In genomic region chr17:46645561-46646321, GRCm38 (mm10) we compare ENCODE assay signal across 8 mouse cellular contexts. TPM values are rescaled to one million over a fixed set of nuclear protein-coding genes. Genes with fewer than 3 reads are reported as not detected.
DNase-seq lines count a peak whose midpoint lies in the region; ATAC-seq and TF ChIP-seq lines count a peak whose summit lies in the region.

Klc4 (minus strand) TSS chr17:46646022.
Mrpl2 (plus strand) TSS chr17:46646229.

- no peaks in the 10 kb centered on the region for H3K27me3 ChIP-seq in embryonic facial prominence, embryonic 15.5 days
- no peaks in the 10 kb centered on the region for H3K27me3 ChIP-seq in limb, embryonic 14.5 days (ENCODE audit: control insufficient read depth, insufficient read depth, low read length)
- H3K27me3 ChIP-seq in midbrain, postnatal 0 days (ENCODE audit: insufficient read depth, low read length): no peaks in the 10 kb centered on the region

- DNase-seq in 416B (ENCODE audit: low read depth): peak; percentile 99
- DNase-seq in heart, adult 8-10 months (ENCODE audit: low spot score): peak; percentile 98
- DNase-seq in kidney, adult 9 months: peak; percentile 99
- peak; percentile 96 for DNase-seq in limb, embryonic 14.5 days (ENCODE audit: low spot score)
- DNase-seq in midbrain, postnatal 0 days (ENCODE audit: low spot score): peak; percentile 98
- DNase-seq in spleen, postnatal 14 days (ENCODE audit: low spot score in 2 of 2): peak; percentile 98 to 99

- peak; percentile 72 for ATAC-seq in embryonic facial prominence, embryonic 15.5 days (ENCODE audit: insufficient number of reproducible peaks, low FRiP score, low TSS enrichment, low read depth)
- ATAC-seq in limb, embryonic 14.5 days (ENCODE audit: low FRiP score, low read depth): peak; percentile 85
- ATAC-seq in midbrain, postnatal 0 days (ENCODE audit: low FRiP score): peak; percentile 75

- peak; percentile 87; the same call in 1 of the 2 replicates for TF ChIP-seq POLR2A in bone marrow, adult 2 months (IDR thresholded peaks at IDR 0.05; ENCODE audit: borderline replicate concordance, control insufficient read depth, low read depth, low read length)
- TF ChIP-seq POLR2A in limb, embryonic 14.5 days (IDR thresholded peaks at IDR 0.05; ENCODE audit: borderline replicate concordance, extremely low read depth, insufficient read depth, insufficient read length): peak; percentile 86; the same call in 1 of the 2 replicates

- peaks cover 28% of the 10 kb centered on the region for H3K36me3 ChIP-seq in embryonic facial prominence, embryonic 15.5 days
- peaks cover 27% of the 10 kb centered on the region for H3K36me3 ChIP-seq in limb, embryonic 14.5 days (ENCODE audit: control insufficient read depth, insufficient read depth, low read length)
- H3K36me3 ChIP-seq in midbrain, postnatal 0 days (ENCODE audit: insufficient read depth, low read length): peaks cover 17% of the 10 kb centered on the region; the same call in 1 of the 2 replicates

- peak within 1 kb of the TSS; percentile 85 for H3K27ac ChIP-seq in bone marrow, adult 2 months (ENCODE audit: control insufficient read depth, insufficient read depth, low read depth, low read length, poor library complexity)
- H3K27ac ChIP-seq in embryonic facial prominence, embryonic 15.5 days (replicated peaks): peak within 1 kb of the TSS; percentile 89
- peak within 1 kb of the TSS; percentile 79 for H3K27ac ChIP-seq in limb, embryonic 14.5 days (replicated peaks; ENCODE audit: low read depth, low read length)
- H3K27ac ChIP-seq in midbrain, postnatal 0 days (ENCODE audit: low read depth, low read length): peak within 1 kb of the TSS; percentile 85

- H3K4me2 ChIP-seq in embryonic facial prominence, embryonic 15.5 days (replicated peaks): peak within 1 kb of the TSS; percentile 90
- H3K4me2 ChIP-seq in limb, embryonic 14.5 days (replicated peaks; ENCODE audit: low read depth, low read length, severe bottlenecking): peak within 1 kb of the TSS; percentile 90
- H3K4me2 ChIP-seq in midbrain, postnatal 0 days (ENCODE audit: low read depth, low read length, poor library complexity, severe bottlenecking): peak within 1 kb of the TSS; percentile 93

- WGBS in bone marrow, adult 2 months: under 1% methylated on average over 53 of the region's 53 CpGs
- WGBS in embryonic facial prominence, embryonic 15.5 days: under 1% methylated on average over 52 of the region's 53 CpGs
- under 1% methylated on average over 50 of the region's 53 CpGs for WGBS in limb, embryonic 14.5 days
- WGBS in midbrain, postnatal 0 days: under 1% methylated on average over 53 of the region's 53 CpGs

- TF ChIP-seq CTCF in bone marrow, adult 2 months (IDR thresholded peaks at IDR 0.05; ENCODE audit: control insufficient read depth, insufficient read depth, low read length): no peak
- peak; percentile 10 for TF ChIP-seq CTCF in midbrain, postnatal 0 days (IDR thresholded peaks at IDR 0.05)

- H3K9me3 ChIP-seq in embryonic facial prominence, embryonic 15.5 days (replicated peaks): no peaks in the 10 kb centered on the region
- H3K9me3 ChIP-seq in limb, embryonic 14.5 days (ENCODE audit: control insufficient read depth, low read length): no peaks in the 10 kb centered on the region
- no peaks in the 10 kb centered on the region for H3K9me3 ChIP-seq in midbrain, postnatal 0 days (ENCODE audit: low read length)

- peak within 1 kb of the TSS; percentile 99 for H3K4me3 ChIP-seq in bone marrow, adult 2 months (replicated peaks; ENCODE audit: control insufficient read depth, low read depth, low read length)
- H3K4me3 ChIP-seq in embryonic facial prominence, embryonic 15.5 days (replicated peaks): peak within 1 kb of the TSS; percentile 97
- peak within 1 kb of the TSS; percentile 82 for H3K4me3 ChIP-seq in limb, embryonic 14.5 days (replicated peaks; ENCODE audit: low read length)
- H3K4me3 ChIP-seq in midbrain, postnatal 0 days (ENCODE audit: low read depth, low read length): peak within 1 kb of the TSS; percentile 72

- peaks cover 2% of the 10 kb centered on the region; the same call in 1 of the 2 replicates for H3K4me1 ChIP-seq in bone marrow, adult 2 months (ENCODE audit: control insufficient read depth, insufficient read depth, low read length)
- H3K4me1 ChIP-seq in embryonic facial prominence, embryonic 15.5 days: peaks cover 32% of the 10 kb centered on the region
- peaks cover 11% of the 10 kb centered on the region for H3K4me1 ChIP-seq in limb, embryonic 14.5 days (ENCODE audit: control insufficient read depth, insufficient read depth, low read length)
- H3K4me1 ChIP-seq in midbrain, postnatal 0 days (ENCODE audit: insufficient read depth, low read length): peaks cover 11% of the 10 kb centered on the region; the same call in 1 of the 2 replicates

- peak within 1 kb of the TSS; percentile 82 for H3K9ac ChIP-seq in embryonic facial prominence, embryonic 15.5 days
- H3K9ac ChIP-seq in limb, embryonic 14.5 days (ENCODE audit: low read depth, low read length, severe bottlenecking): peak within 1 kb of the TSS; percentile 77
- peak within 1 kb of the TSS; percentile 71 for H3K9ac ChIP-seq in midbrain, postnatal 0 days (replicated peaks; ENCODE audit: low read length, poor library complexity, severe bottlenecking)

RNA-seq across cellular contexts. Expression of gene Klc4, which starts in this region (rescaled TPM):
- 6.6 and 11.9 TPM in 2 replicates for polyA plus RNA-seq in bone marrow, adult 2 months (2011; ENCODE audit: insufficient read depth, insufficient read length, low replicate concordance, missing spikeins)
- polyA plus RNA-seq in embryonic facial prominence, embryonic 15.5 days (2015; fragmentation: Nextera tagmentation; extraction: Ambion mirVana): 23.4 and 24.5 TPM in 2 replicates
- 10 to 100 TPM; 27.5 to 29.1 (median 28.5) TPM for total RNA-seq in heart, adult 8-10 months (2022)
- polyA plus RNA-seq in limb, embryonic 14.5 days (2012; rRNA removed): 19.5 and 20.4 TPM in 2 replicates
- 19.3 and 21.5 TPM in 2 replicates for polyA plus RNA-seq in limb, embryonic 14.5 days (2014; fragmentation: Nextera tagmentation; extraction: Ambion mirVana)
- total RNA-seq in midbrain, postnatal 0 days (2014; rRNA removed): 24.5 and 28.5 TPM in 2 replicates
- 20.0 and 22.2 TPM in 2 replicates for polyA plus RNA-seq in midbrain, postnatal 0 days (2015; fragmentation: Nextera tagmentation; extraction: Ambion mirVana)

RNA-seq across cellular contexts. Expression of gene Mrpl2, which starts in this region (rescaled TPM):
- polyA plus RNA-seq in bone marrow, adult 2 months (2011; ENCODE audit: insufficient read depth, insufficient read length, low replicate concordance, missing spikeins): 49.3 and 50.2 TPM in 2 replicates
- 92.9 and 95.8 TPM in 2 replicates for polyA plus RNA-seq in embryonic facial prominence, embryonic 15.5 days (2015; fragmentation: Nextera tagmentation; extraction: Ambion mirVana)
- 100 to 1,000 TPM; 115 to 133 (median 125) TPM for total RNA-seq in heart, adult 8-10 months (2022)
- polyA plus RNA-seq in limb, embryonic 14.5 days (2012; rRNA removed): 68.0 and 91.1 TPM in 2 replicates
- polyA plus RNA-seq in limb, embryonic 14.5 days (2014; fragmentation: Nextera tagmentation; extraction: Ambion mirVana): 103 and 113 TPM in 2 replicates
- total RNA-seq in midbrain, postnatal 0 days (2014; rRNA removed): 46.7 and 47.4 TPM in 2 replicates
- polyA plus RNA-seq in midbrain, postnatal 0 days (2015; fragmentation: Nextera tagmentation; extraction: Ambion mirVana): 85.5 and 85.7 TPM in 2 replicates

Comparison
In these comparisons a context has a peak if more than half of its experiments do, and no peak if none do; other contexts are left out.
1. Peak in every context shown above with its lines: DNase-seq, ATAC-seq, H3K4me3 ChIP-seq and H3K27ac ChIP-seq.